Mouse (Mus musculus): Measurements from ENCODE around the gene Rrbp1. TPM values are rescaled to one million over a fixed set of nuclear protein-coding genes. Genes with fewer than 3 reads are reported as not detected.

The Rrbp1 gene
- polyA plus RNA-seq, 1 experiment from 2014 or later = 139 TPM

GRCm38 (mm10) chr2:143899470-143900220, 111.4 kb downstream of the Rrbp1 start:
- no peak overlapping the region for H3K4me2 ChIP-seq (replicated peaks; ENCODE audit: low read depth, low read length)
- H3K4me3 ChIP-seq (ENCODE audit: low read depth, low read length) = no peak overlapping the region
- WGBS = 77% methylated on average over 9 of the region's 9 CpGs
- H3K9me3 ChIP-seq (ENCODE audit: control insufficient read depth, low read depth, low read length) = no peaks in the 10 kb centered on the region
- no peak overlapping the region for H3K9ac ChIP-seq (replicated peaks; ENCODE audit: low read depth, low read length)
- no peak overlapping the region for H3K27ac ChIP-seq (ENCODE audit: low read length)
- H3K4me1 ChIP-seq (ENCODE audit: control insufficient read depth, insufficient read depth, low read length) = 0 out of 2 replicates have a peak, but pooled peaks cover 5% of the 10 kb centered on the region
- H3K27me3 ChIP-seq (ENCODE audit: control insufficient read depth, insufficient read depth, low read length) = no peaks in the 10 kb centered on the region
- 0 out of 2 replicates have a peak, but pooled peaks have one; percentile 28 for ATAC-seq (ENCODE audit: insufficient number of reproducible peaks, insufficient read depth, low FRiP score, low read depth)
- H3K36me3 ChIP-seq (ENCODE audit: control insufficient read depth, insufficient read depth, low read length) = no peaks in the 10 kb centered on the region

Other genes starting within 250 kb of the Rrbp1 start
- 0.93 and 1.6 TPM in 2 replicates for gene Bfsp1, start 148.1 kb downstream of the Rrbp1 start, polyA plus RNA-seq (2014; fragmentation: Nextera tagmentation; extraction: Ambion mirVana)
- 841 and 854 TPM in 2 replicates for gene Dstn, start 95.9 kb downstream of the Rrbp1 start, polyA plus RNA-seq (2014; fragmentation: Nextera tagmentation; extraction: Ambion mirVana)
- gene Banf2, start 21.8 kb upstream of the Rrbp1 start, polyA plus RNA-seq (2014; fragmentation: Nextera tagmentation; extraction: Ambion mirVana) = not detected in 2 replicates

Measured in stomach, embryonic 14.5 days (tissue).